Mouse (Mus musculus) granulocyte monocyte progenitor cell, adult 5-6 weeks (primary cell): ENCODE measurements around the gene Klhl8. TPM values are rescaled to one million over a fixed set of nuclear protein-coding genes. Genes with fewer than 3 reads are reported as not detected.
A peak's percentile ranks its signal among the peaks of the same experiment; 100 is the strongest.

Source experiments
- ATAC-seq: replicated peaks from 2 replicates; pipeline ENCODE4 v1.8.0; 2016; ENCODE audit warnings: mild to moderate bottlenecking, moderate TSS enrichment, inconsistent platforms; ENCODE audit not compliant: poor library complexity, severe bottlenecking
- total RNA-seq, 2 experiments: library from RNA; stranded (forward) in 1 of 2; stranded (reverse) in 1 of 2; fragments of 200-712, 200-1000 nt in 1 of 2; fragments of >200 nt in 1 of 2; fragmentation: Nextera tagmentation in 1 of 2; gene quantifications; 2 replicates each; pipeline ENCODE4 v1.2.3; 2014 to 2017

The Klhl8 gene
- total RNA-seq, 2 experiments from 2014 or later, result 1.9 to 4.1 TPM

DNA sequence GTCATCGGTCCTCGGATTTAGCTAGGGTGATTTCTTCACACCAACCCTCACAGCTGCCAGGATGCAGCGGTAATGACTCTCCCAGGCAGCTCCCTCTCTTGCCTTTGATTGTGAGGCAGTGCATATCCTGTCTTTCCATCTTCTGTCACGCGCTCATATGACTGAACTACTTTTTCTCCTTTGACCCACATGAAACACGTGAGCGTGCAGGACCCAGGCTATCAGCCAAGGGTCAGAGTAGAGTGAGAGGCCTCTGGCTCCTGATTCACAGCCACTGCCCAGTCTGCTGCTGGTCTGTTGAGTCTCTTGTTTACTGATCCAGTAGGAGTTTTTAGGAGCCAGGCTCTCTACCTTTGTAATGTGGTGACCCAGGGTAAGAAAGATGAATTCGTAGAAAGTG lies 62.5 kb downstream of the Klhl8 start:
- no peak for ATAC-seq

DNA sequence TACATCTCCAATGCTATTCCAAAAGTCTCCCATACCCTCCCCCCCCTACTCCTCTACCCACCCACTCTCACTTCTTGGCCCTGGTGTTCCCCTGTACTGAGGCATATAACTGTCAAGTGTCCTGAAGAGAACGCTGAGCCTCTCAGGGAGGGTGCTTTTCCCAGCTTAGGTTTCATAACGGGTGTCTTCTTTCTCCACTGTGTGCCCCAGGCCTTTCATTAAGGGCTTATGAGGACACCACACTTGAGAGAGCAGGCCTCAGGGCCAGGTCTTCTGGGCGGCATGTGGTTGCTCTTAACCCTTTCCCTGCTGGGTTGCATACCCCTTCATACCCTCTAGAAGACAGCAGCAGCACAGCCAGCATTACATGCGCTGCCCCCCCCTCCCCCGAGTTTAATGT lies 64.5 kb downstream of the Klhl8 start:
- ATAC-seq, result no peak

- no peak for ATAC-seq
Measured at GRCm38 (mm10) chr5:103846154-103846551, 64.9 kb downstream of the Klhl8 start.

DNA sequence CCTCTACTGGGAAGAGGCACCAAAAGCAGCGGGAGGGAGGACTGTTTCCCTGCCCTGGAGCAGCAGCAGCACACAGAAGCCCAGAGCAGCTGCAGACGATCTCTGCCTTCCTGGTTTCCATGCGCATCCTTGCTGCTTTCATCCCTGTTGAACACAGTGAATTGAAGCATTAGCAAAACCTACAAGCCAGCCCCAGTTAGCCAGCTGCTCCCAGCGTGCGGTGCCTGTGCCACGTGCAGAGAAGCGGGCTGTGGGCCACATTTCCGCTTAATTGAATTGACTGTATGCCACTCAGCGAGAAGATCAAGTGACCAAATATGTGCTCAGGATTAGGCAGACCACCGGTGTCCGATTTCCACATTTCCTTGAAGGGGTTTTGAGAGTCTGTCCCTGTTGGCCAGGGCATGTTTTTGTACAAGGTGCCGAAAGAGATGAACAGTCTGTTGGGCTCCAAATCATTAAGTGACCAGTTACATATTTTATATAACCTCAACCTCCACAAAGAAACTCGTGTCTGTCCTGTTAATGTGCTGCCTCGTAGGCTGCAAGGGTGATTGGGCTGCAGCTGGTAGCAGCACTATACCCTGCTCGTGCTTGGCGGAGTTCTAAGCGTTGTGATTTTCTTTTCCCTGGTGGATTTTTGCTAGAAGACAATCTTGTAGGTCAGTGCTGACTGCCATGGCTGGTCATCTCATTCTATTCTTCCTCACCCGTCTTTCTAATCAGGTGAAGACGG lies 65.5 kb downstream of the Klhl8 start:
- ATAC-seq, result no peak

- ATAC-seq, result no peak; the same call in 1 of the 2 replicates
Measured at GRCm38 (mm10) chr5:103843938-103844337, 67.1 kb downstream of the Klhl8 start.

DNA sequence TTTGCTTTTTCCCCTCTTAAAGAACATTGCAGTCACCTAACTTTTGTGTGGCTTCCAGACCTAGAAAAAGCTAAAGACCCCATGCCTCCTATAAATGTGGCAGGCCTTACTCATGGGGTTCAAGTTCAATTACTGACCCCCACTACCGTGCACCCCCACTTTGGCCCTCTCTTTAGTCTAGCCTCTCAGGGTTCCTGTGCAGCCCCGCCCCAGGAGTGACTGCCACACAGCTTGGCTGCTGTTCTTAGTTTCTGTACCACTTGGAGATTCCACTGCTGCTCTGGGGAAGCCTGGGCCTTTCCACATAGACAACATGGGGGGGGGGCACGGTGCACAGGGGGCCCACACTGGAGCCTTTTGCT lies 71.8 kb downstream of the Klhl8 start:
- no peak for ATAC-seq

GRCm38 (mm10) chr5:103838550-103839264 lies 72.4 kb downstream of the Klhl8 start:
- peak; percentile 76 for ATAC-seq

- ATAC-seq, result no peak
Measured at GRCm38 (mm10) chr5:103836148-103836784, 74.8 kb downstream of the Klhl8 start.

GRCm38 (mm10) chr5:103835471-103836147 lies 75.5 kb downstream of the Klhl8 start:
- ATAC-seq, result no peak

DNA sequence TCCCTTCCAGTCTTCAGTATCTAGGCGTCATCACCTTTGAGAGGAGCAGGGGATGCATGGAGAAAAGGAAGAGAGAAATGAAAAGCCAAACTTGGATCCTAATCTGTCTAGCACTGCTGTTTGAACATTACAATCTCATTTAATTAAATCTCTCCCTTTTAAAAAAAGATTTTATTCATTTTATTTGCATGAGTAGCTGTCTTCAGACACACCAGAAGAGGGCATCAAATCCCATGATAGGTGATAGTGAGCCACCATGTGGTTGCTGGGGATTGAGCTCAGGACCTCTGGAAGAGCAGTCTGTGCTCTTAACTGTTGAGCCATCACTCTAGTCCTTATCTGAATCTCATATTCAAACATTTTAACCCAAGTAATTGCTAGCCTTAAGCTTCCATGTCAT lies 80.2 kb downstream of the Klhl8 start:
- no peak for ATAC-seq

- no peak for ATAC-seq
Measured at GRCm38 (mm10) chr5:103829158-103829557, 81.9 kb downstream of the Klhl8 start.

GRCm38 (mm10) chr5:103828729-103829128 lies 82.3 kb downstream of the Klhl8 start:
- ATAC-seq, result no peak

GRCm38 (mm10) chr5:103828304-103828703 lies 82.8 kb downstream of the Klhl8 start:
- no peak for ATAC-seq

- no peak for ATAC-seq
Measured at GRCm38 (mm10) chr5:103822949-103823348, 88.1 kb downstream of the Klhl8 start.

GRCm38 (mm10) chr5:103821500-103822298 lies 89.4 kb downstream of the Klhl8 start:
- no peak for ATAC-seq

- no peak for ATAC-seq
Measured at GRCm38 (mm10) chr5:103821062-103821461, 90.0 kb downstream of the Klhl8 start.

DNA sequence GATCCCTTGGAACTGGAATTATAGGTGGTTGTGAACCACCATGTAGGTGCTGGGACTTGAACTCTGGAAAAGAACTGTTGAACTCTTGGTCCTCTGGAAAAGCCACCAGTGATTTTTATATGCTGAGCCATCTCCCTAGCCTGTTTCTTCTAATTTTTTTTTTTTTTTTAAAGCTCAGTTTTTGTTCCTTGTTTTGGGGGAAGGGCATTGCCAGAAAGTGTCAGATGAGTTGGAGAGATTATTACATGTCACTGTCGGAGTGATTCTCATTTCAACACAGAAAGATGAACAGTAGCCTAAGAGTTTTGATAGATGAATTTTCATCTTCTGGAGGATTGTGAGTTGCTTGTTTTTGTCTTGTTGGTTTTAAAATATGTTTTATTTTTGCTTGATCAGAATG lies 91.4 kb downstream of the Klhl8 start:
- ATAC-seq, result no peak

GRCm38 (mm10) chr5:103818602-103819001 lies 92.5 kb downstream of the Klhl8 start:
- ATAC-seq, result no peak

- peak; percentile 86 for ATAC-seq
Measured at GRCm38 (mm10) chr5:103817754-103818153, 93.3 kb downstream of the Klhl8 start.

GRCm38 (mm10) chr5:103816718-103817117 lies 94.3 kb downstream of the Klhl8 start:
- ATAC-seq, result no peak
